Mouse (Mus musculus): ENCODE measurements around the gene Cenpo. TPM values are rescaled to one million over a fixed set of nuclear protein-coding genes. Genes with fewer than 3 reads are reported as not detected.

The Cenpo gene
- polyA plus RNA-seq, 1 experiment from 2014 or later = 23.0 TPM

DNA sequence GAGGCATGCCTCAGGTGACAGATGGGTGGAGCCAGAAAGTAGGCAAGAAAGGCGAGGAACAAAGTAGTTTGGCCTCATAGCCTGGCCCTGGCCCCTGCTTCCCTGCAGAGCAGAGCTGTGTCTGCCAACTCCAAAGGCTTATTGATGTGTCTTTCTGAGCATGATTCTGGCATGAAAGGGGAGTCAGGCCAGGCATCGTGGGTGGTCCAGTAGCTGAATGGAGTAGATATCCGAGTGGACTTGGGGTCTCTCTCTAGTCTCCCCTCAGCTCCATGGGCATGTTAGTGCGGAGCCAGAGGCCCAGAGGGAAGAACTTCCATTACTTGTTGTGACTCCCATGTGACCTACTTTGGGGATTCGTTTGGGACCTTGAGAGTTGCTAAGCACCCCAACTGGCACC is 55.3 kb downstream of the Cenpo start:
- no peak overlapping the region for H3K9ac ChIP-seq (replicated peaks; ENCODE audit: low read length)
- no peaks in the 10 kb centered on the region for H3K36me3 ChIP-seq (replicated peaks; ENCODE audit: control insufficient read depth, insufficient read depth, low read depth, low read length)
- ATAC-seq (replicated peaks; ENCODE audit: insufficient number of reproducible peaks, low FRiP score, low TSS enrichment, low read depth) (0 out of 2 replicates have a peak, but pooled peaks have one; percentile 21), DNase-seq (ENCODE audit: low spot score) (no peak)
- no peak overlapping the region for H3K27ac ChIP-seq (replicated peaks; ENCODE audit: low read depth, low read length)
- no peaks in the 10 kb centered on the region for H3K27me3 ChIP-seq (ENCODE audit: control insufficient read depth, insufficient read depth, low read length)
- H3K9me3 ChIP-seq (replicated peaks; ENCODE audit: control insufficient read depth, low read length) = no peaks in the 10 kb centered on the region
- H3K4me3 ChIP-seq (ENCODE audit: low read depth, low read length) = no peak overlapping the region
- no peaks in the 10 kb centered on the region for H3K4me1 ChIP-seq (ENCODE audit: control insufficient read depth, insufficient read depth, low read length)
- no peak overlapping the region for H3K4me2 ChIP-seq (ENCODE audit: low read depth, low read length)
- 57% methylated on average over 5 of the region's 5 CpGs for WGBS

DNA sequence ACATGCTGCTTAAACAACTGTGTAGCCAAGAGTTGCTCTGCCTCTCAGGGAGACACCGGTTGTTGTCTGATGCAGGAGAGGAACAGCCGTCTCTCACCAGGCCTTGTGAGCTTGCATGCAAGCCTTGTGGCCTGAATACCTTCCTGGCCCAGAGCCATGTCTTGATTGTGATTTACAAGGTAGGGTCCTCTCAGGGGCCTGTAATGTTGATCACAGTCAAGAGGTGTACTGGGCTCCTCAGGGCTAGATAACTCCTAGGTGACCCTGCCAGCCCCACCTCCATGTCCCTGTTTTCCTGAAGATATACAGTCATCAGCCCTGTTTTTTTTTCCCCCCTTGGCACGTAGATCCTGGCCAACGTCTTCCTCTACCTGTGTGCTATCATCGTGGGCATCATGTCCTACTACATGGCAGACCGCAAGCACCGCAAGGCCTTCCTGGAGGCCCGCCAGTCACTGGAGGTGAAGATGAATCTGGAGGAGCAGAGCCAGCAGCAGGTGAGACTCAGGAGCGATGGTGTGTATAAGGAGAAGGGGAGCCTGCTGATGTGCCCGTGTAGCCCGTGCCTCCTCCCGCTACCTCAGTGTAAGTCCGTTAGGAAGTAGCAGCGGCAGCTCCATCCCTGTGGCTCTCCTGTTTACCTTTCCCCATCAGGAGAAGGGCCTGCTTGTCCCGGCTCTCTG is 60.8 kb downstream of the Cenpo start:
- Histone ChIP-seq H3K27ac (replicated peaks; ENCODE audit: low read depth, low read length) (no peak overlapping the region), H3K9me3 (replicated peaks; ENCODE audit: control insufficient read depth, low read length) (no peaks in the 10 kb centered on the region), H3K9ac (replicated peaks; ENCODE audit: low read length) (no peak overlapping the region), H3K4me1 (ENCODE audit: control insufficient read depth, insufficient read depth, low read length) (no peaks in the 10 kb centered on the region), H3K4me2 (ENCODE audit: low read depth, low read length) (no peak overlapping the region), H3K36me3 (replicated peaks; ENCODE audit: control insufficient read depth, insufficient read depth, low read depth, low read length) (no peaks in the 10 kb centered on the region), H3K27me3 (ENCODE audit: control insufficient read depth, insufficient read depth, low read length) (no peaks in the 10 kb centered on the region), H3K4me3 (ENCODE audit: low read depth, low read length) (no peak overlapping the region)
- DNase-seq (ENCODE audit: low spot score) (no peak), ATAC-seq (replicated peaks; ENCODE audit: insufficient number of reproducible peaks, low FRiP score, low TSS enrichment, low read depth) (no peak)
- WGBS = 87% methylated on average over 15 of the region's 15 CpGs

DNA sequence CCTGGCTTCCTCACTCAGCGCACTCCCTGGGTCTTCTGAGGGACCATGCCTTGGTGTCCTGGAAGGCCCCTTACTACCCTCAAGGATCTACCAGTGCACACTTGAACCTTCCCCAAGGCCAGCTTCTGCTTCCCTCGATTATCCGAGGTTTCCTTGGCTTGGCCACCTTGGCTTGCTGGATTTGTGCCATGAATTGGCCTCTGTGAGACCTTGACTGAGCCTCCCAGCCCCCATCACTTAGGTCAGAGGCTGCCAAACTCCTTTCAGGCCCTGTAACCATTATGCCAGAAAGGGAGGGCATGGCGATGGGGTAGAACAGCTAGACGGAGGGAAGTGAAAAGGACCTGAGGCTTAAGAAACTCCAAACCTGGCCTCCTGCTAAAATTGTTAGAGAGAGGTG is 64.5 kb downstream of the Cenpo start:
- Histone ChIP-seq H3K4me1 (ENCODE audit: control insufficient read depth, insufficient read depth, low read length) (no peaks in the 10 kb centered on the region), H3K36me3 (replicated peaks; ENCODE audit: control insufficient read depth, insufficient read depth, low read depth, low read length) (no peaks in the 10 kb centered on the region), H3K27ac (replicated peaks; ENCODE audit: low read depth, low read length) (no peak overlapping the region), H3K4me2 (ENCODE audit: low read depth, low read length) (no peak overlapping the region), H3K4me3 (ENCODE audit: low read depth, low read length) (no peak overlapping the region), H3K27me3 (ENCODE audit: control insufficient read depth, insufficient read depth, low read length) (no peaks in the 10 kb centered on the region), H3K9me3 (replicated peaks; ENCODE audit: control insufficient read depth, low read length) (no peaks in the 10 kb centered on the region), H3K9ac (replicated peaks; ENCODE audit: low read length) (no peak overlapping the region)
- DNase-seq (ENCODE audit: low spot score) (no peak), ATAC-seq (replicated peaks; ENCODE audit: insufficient number of reproducible peaks, low FRiP score, low TSS enrichment, low read depth) (no peak)
- WGBS = 92% methylated on average over 5 of the region's 5 CpGs

DNA sequence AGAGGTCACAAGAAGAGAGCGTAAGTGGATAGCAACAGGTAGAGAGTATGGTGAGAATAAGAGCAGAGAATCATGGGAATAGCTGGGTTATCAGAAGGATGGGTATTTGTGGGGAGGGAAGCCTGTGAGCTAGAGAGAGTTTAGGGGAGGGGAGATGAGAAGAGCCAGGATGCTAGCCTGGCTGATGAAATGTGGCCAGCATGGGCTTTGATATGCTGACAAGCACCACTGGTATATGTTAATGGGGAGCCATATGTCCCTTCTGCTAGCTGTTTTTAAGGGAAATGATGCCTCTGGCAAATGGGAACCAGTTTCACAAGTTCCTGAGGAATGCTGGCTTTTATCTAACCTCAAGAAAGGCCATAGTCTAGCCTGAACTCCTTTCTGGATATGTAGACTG is 65.0 kb downstream of the Cenpo start:
- Histone ChIP-seq H3K9ac (replicated peaks; ENCODE audit: low read length) (no peak overlapping the region), H3K4me1 (ENCODE audit: control insufficient read depth, insufficient read depth, low read length) (no peaks in the 10 kb centered on the region), H3K4me3 (ENCODE audit: low read depth, low read length) (no peak overlapping the region), H3K27ac (replicated peaks; ENCODE audit: low read depth, low read length) (no peak overlapping the region), H3K9me3 (replicated peaks; ENCODE audit: control insufficient read depth, low read length) (no peaks in the 10 kb centered on the region), H3K36me3 (replicated peaks; ENCODE audit: control insufficient read depth, insufficient read depth, low read depth, low read length) (no peaks in the 10 kb centered on the region), H3K27me3 (ENCODE audit: control insufficient read depth, insufficient read depth, low read length) (no peaks in the 10 kb centered on the region), H3K4me2 (ENCODE audit: low read depth, low read length) (no peak overlapping the region)
- ATAC-seq (replicated peaks; ENCODE audit: insufficient number of reproducible peaks, low FRiP score, low TSS enrichment, low read depth) (no peak), DNase-seq (ENCODE audit: low spot score) (no peak)
- WGBS = 96% methylated on average over 1 of the region's 1 CpGs

DNA sequence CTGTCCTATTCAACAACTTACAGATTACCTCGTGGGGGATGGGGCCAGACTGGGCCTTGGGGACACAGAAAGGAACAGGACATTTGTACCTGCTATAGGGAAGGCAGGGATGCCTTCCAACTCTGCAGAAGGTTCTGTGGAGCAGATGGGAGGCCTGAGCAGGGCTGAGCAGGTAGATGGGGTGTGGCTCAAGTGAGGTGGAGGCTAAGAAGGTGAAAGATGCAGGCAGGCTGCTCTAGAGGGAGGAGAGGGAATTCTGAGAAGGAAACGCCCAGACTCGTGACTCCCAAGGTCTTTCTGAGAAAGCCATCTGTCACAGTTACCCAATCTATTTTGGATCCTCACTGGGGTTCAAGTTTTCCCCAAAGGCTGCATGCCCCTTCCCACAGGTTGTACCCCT is 67.1 kb downstream of the Cenpo start:
- DNase-seq (ENCODE audit: low spot score) = no peak
- no peak overlapping the region for H3K9ac ChIP-seq (replicated peaks; ENCODE audit: low read length)
- no peaks in the 10 kb centered on the region for H3K9me3 ChIP-seq (replicated peaks; ENCODE audit: control insufficient read depth, low read length)
- H3K4me2 ChIP-seq (ENCODE audit: low read depth, low read length) = no peak overlapping the region
- whole genome bisulfite sequencing = 70% methylated on average over 3 of the region's 3 CpGs
- no peak for ATAC-seq (replicated peaks; ENCODE audit: insufficient number of reproducible peaks, low FRiP score, low TSS enrichment, low read depth)
- H3K4me1 ChIP-seq (ENCODE audit: control insufficient read depth, insufficient read depth, low read length) = no peaks in the 10 kb centered on the region
- H3K36me3 ChIP-seq (replicated peaks; ENCODE audit: control insufficient read depth, insufficient read depth, low read depth, low read length) = no peaks in the 10 kb centered on the region
- no peaks in the 10 kb centered on the region for H3K27me3 ChIP-seq (ENCODE audit: control insufficient read depth, insufficient read depth, low read length)
- H3K27ac ChIP-seq (replicated peaks; ENCODE audit: low read depth, low read length) = no peak overlapping the region
- no peak overlapping the region for H3K4me3 ChIP-seq (ENCODE audit: low read depth, low read length)

DNA sequence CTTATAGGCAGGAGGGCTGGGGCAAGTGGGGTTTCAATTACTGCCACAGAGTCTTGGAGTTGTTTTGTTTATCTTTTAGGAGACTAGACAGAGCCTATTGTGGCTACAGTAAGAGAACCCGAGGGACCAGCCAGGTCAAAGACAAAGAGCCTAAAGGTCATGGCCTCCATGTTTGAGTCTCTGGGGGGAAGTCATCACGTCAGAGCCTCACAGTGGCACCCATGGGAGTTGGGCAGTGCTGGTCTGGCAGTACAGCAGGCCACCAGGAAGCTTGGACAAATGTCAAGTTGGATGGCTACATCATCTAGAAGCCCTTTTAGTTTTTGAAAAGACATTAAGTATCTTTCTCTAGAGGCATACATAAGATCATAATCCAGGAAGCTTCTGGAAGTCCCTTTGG is 71.2 kb downstream of the Cenpo start:
- Histone ChIP-seq H3K27ac (replicated peaks; ENCODE audit: low read depth, low read length) (no peak overlapping the region), H3K4me2 (ENCODE audit: low read depth, low read length) (no peak overlapping the region), H3K9ac (replicated peaks; ENCODE audit: low read length) (no peak overlapping the region), H3K27me3 (ENCODE audit: control insufficient read depth, insufficient read depth, low read length) (no peaks in the 10 kb centered on the region), H3K4me3 (ENCODE audit: low read depth, low read length) (no peak overlapping the region), H3K9me3 (replicated peaks; ENCODE audit: control insufficient read depth, low read length) (no peaks in the 10 kb centered on the region), H3K36me3 (replicated peaks; ENCODE audit: control insufficient read depth, insufficient read depth, low read depth, low read length) (no peaks in the 10 kb centered on the region), H3K4me1 (ENCODE audit: control insufficient read depth, insufficient read depth, low read length) (no peaks in the 10 kb centered on the region)
- ATAC-seq (replicated peaks; ENCODE audit: insufficient number of reproducible peaks, low FRiP score, low TSS enrichment, low read depth) (no peak), DNase-seq (ENCODE audit: low spot score) (no peak)
- 31% methylated on average over 2 of the region's 2 CpGs for WGBS

DNA sequence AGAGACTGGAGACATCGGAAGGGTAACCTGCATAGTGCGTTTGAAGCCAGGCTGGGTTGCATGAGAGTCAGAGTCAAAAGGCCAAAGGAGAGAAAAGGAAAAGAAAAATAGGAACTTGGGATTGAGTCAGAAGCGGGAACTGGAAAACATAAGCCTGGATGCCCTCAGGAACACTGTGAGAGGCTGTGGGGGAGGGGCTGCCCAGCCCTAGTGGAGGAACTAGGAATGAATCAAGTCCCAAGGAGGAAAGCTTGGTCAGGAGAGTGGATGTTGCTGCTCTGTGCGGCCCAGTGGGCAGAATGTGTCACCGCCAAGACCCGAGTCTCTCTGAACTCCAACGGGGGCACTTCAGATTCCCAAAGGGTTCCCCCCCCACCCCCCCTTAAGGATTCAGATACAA is 73.8 kb downstream of the Cenpo start:
- Histone ChIP-seq H3K9ac (replicated peaks; ENCODE audit: low read length) (no peak overlapping the region), H3K4me1 (ENCODE audit: control insufficient read depth, insufficient read depth, low read length) (no peaks in the 10 kb centered on the region), H3K36me3 (replicated peaks; ENCODE audit: control insufficient read depth, insufficient read depth, low read depth, low read length) (no peaks in the 10 kb centered on the region), H3K27me3 (ENCODE audit: control insufficient read depth, insufficient read depth, low read length) (no peaks in the 10 kb centered on the region), H3K27ac (replicated peaks; ENCODE audit: low read depth, low read length) (no peak overlapping the region), H3K9me3 (replicated peaks; ENCODE audit: control insufficient read depth, low read length) (no peaks in the 10 kb centered on the region), H3K4me2 (ENCODE audit: low read depth, low read length) (no peak overlapping the region), H3K4me3 (ENCODE audit: low read depth, low read length) (no peak overlapping the region)
- 63% methylated on average over 7 of the region's 7 CpGs for WGBS
- no peak for ATAC-seq (replicated peaks; ENCODE audit: insufficient number of reproducible peaks, low FRiP score, low TSS enrichment, low read depth)
- DNase-seq (ENCODE audit: low spot score) = peak; percentile 24

DNA sequence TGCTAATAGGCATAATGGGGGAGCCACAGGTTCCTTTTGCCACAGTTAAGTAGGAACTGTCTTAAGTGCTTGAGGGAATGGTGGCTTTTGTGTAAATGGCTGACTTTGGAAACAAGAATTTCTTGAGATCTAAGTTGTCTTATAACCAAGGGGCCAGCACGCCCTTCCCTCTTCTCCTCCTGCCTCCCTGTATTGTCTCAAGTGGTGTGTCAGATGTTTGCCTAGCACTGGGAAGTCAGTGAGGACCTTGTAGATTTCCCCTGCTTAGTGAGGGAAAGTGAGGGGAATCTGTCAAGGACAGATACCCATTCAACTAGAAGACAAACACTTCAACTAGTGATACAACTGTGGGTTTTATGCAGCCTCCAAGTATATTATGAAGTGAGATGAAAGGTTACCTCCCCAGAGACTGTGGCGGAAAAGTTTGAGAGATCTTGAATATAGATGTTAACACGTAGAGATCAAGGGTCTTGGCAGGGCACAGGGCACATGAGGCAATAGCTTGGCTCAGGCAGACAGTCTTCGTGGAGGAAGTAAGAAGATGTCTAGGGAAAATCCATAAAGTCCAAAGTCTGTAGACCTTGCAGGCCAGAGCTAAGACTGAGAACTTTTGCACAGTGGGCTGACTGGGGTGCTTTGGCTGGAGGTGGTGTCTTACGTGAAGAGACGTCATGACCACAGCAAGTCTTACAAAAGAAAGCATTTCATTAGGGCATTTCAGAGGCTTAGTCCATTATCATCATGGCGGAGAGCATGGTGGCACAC is 75.0 kb downstream of the Cenpo start:
- ATAC-seq (replicated peaks; ENCODE audit: insufficient number of reproducible peaks, low FRiP score, low TSS enrichment, low read depth) = no peak
- no peaks in the 10 kb centered on the region for H3K27me3 ChIP-seq (ENCODE audit: control insufficient read depth, insufficient read depth, low read length)
- no peaks in the 10 kb centered on the region for H3K4me1 ChIP-seq (ENCODE audit: control insufficient read depth, insufficient read depth, low read length)
- no peak overlapping the region for H3K27ac ChIP-seq (replicated peaks; ENCODE audit: low read depth, low read length)
- no peak for DNase-seq (ENCODE audit: low spot score)
- H3K9me3 ChIP-seq (replicated peaks; ENCODE audit: control insufficient read depth, low read length) = no peaks in the 10 kb centered on the region
- H3K4me3 ChIP-seq (ENCODE audit: low read depth, low read length) = no peak overlapping the region
- H3K4me2 ChIP-seq (ENCODE audit: low read depth, low read length) = no peak overlapping the region
- H3K9ac ChIP-seq (replicated peaks; ENCODE audit: low read length) = no peak overlapping the region
- 86% methylated on average over 7 of the region's 7 CpGs for WGBS
- no peaks in the 10 kb centered on the region for H3K36me3 ChIP-seq (replicated peaks; ENCODE audit: control insufficient read depth, insufficient read depth, low read depth, low read length)
